ENCODE assay signal across 12 mouse cellular contexts in the genomic region with DNA sequence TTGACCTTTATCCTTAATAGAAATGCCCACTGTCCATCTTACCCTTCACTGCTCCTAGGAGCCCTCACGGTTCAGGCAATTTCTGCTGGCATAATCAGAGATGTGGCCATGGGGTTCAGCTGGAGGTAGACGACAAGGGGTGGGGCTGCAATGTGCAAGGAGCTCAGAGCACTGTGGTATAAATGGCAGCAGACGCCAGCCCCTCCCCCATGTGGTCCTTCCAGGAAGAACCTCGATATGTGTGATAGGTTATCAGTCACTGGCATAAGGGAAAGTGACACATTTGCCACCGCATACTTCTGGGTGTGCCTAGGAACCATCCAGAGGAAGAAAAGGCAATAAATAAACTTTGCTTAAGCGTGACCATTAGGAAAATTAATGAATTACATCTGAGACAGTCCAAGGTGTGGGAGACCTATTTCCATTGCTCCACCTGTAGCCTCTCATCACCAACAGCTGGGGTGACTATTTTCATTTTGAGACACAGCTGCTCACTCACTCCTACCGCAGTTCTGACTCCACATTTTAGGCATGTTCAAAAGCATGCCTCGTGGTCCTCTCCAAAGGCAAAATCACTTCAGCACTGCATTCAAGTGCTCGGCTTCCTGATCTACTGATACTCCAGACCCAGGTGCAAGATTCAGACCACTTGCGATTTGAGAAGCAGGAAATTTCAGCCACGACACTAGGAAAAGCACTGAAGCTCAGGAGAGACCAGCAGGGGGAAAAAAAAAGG. TPM values are rescaled to one million over a fixed set of nuclear protein-coding genes. Genes with fewer than 3 reads are reported as not detected.
DNase-seq lines count a peak whose midpoint lies in the region; ATAC-seq and TF ChIP-seq lines count a peak whose summit lies in the region.
"Had no signal": no experiment of that assay in that cellular context is flagged by ENCODE, and none has a peak within 500 bp of the region (broad histone marks: within the 10 kb centered on the region; RNA-seq: fewer than 3 reads in every experiment).

No protein-coding gene starts in this region.

- H3K4me3 ChIP-seq in lung, embryonic 14.5 days (ENCODE audit: low read depth, low read length): no peak overlapping the region
- H3K4me3 ChIP-seq in limb, embryonic 12.5 days (replicated peaks): no peak overlapping the region
- H3K4me3 ChIP-seq: forebrain, embryonic 13.5 days; midbrain, embryonic 15.5 days had no signal

- 40% methylated on average over 11 of the region's 11 CpGs for WGBS in lung, embryonic 14.5 days
- WGBS in limb, embryonic 12.5 days: 44% methylated on average over 11 of the region's 11 CpGs

- no peak for DNase-seq in lung, embryonic 14.5 days
- no peak for DNase-seq in lung, postnatal 14 days
- peak; percentile 85 for DNase-seq in c-Kit-negative CD71-positive TER-119-positive erythroid progenitor cells, embryonic 14.5 days (ENCODE audit: low read depth, low spot score)
- DNase-seq in spleen, postnatal 14 days (ENCODE audit: low spot score in 2 of 2): peak; percentile 22 to 25
- no peak for DNase-seq in left cerebral cortex, adult 18-20 months (ENCODE audit: low spot score in 2 of 2)
- no peak for DNase-seq in frontal cortex, postnatal 14 days (ENCODE audit: low spot score in 2 of 2)
- DNase-seq: cerebellum, adult 9-11 months; retina, postnatal 1 day; thymus, postnatal 36 days had no signal

- no peaks in the 10 kb centered on the region for H3K27me3 ChIP-seq in lung, embryonic 14.5 days (ENCODE audit: insufficient read depth, low read length)
- peaks cover 17% of the 10 kb centered on the region for H3K27me3 ChIP-seq in limb, embryonic 12.5 days
- H3K27me3 ChIP-seq: forebrain, embryonic 13.5 days; midbrain, embryonic 15.5 days had no signal

- H3K4me1 ChIP-seq in lung, embryonic 14.5 days (ENCODE audit: insufficient read depth): no peaks in the 10 kb centered on the region
- peaks cover 9% of the 10 kb centered on the region for H3K4me1 ChIP-seq in limb, embryonic 12.5 days (replicated peaks)
- H3K4me1 ChIP-seq: forebrain, embryonic 13.5 days; midbrain, embryonic 15.5 days had no signal

- H3K9me3 ChIP-seq in lung, embryonic 14.5 days (ENCODE audit: low read depth, low read length): no peaks in the 10 kb centered on the region
- no peaks in the 10 kb centered on the region for H3K9me3 ChIP-seq in limb, embryonic 12.5 days
- H3K9me3 ChIP-seq: forebrain, embryonic 13.5 days; midbrain, embryonic 15.5 days had no signal

- H3K4me2 ChIP-seq in lung, embryonic 14.5 days: no peak overlapping the region
- H3K4me2 ChIP-seq in limb, embryonic 12.5 days: no peak overlapping the region
- H3K4me2 ChIP-seq: forebrain, embryonic 13.5 days; midbrain, embryonic 15.5 days had no signal

- no peak for TF ChIP-seq CTCF in lung, embryonic 14.5 days (IDR thresholded peaks at IDR 0.05; ENCODE audit: low read depth)

- no peak overlapping the region for H3K9ac ChIP-seq in lung, embryonic 14.5 days
- no peak overlapping the region for H3K9ac ChIP-seq in limb, embryonic 12.5 days (replicated peaks)
- H3K9ac ChIP-seq: forebrain, embryonic 13.5 days; midbrain, embryonic 15.5 days had no signal

- peak; percentile 65; the same call in 1 of the 2 replicates for ATAC-seq in lung, embryonic 14.5 days (ENCODE audit: insufficient read depth)
- peak; percentile 63; the same call in 1 of the 2 replicates for ATAC-seq in limb, embryonic 12.5 days (ENCODE audit: insufficient number of reproducible peaks, insufficient read depth, low FRiP score, low TSS enrichment, low read depth)
- ATAC-seq: forebrain, embryonic 13.5 days; midbrain, embryonic 15.5 days had no signal

- H3K27ac ChIP-seq in lung, embryonic 14.5 days (ENCODE audit: low read depth): no peak overlapping the region
- H3K27ac ChIP-seq in limb, embryonic 12.5 days: no peak overlapping the region
- H3K27ac ChIP-seq: forebrain, embryonic 13.5 days; midbrain, embryonic 15.5 days had no signal

- H3K36me3 ChIP-seq in lung, embryonic 14.5 days (ENCODE audit: insufficient read depth): no peaks in the 10 kb centered on the region
- no peaks in the 10 kb centered on the region for H3K36me3 ChIP-seq in limb, embryonic 12.5 days
- H3K36me3 ChIP-seq: midbrain, embryonic 15.5 days had no signal

RNA-seq across cellular contexts. Expression of a gene that starts 29.7 kb away (rescaled TPM):
- polyA plus RNA-seq in lung, embryonic 14.5 days (2014; fragmentation: Nextera tagmentation; extraction: Ambion mirVana): 4.3 and 4.4 TPM in 2 replicates
- polyA plus RNA-seq in limb, embryonic 12.5 days (2016; fragmentation: Nextera tagmentation; extraction: Ambion mirVana): 6.5 and 7.9 TPM in 2 replicates
- total RNA-seq in left cerebral cortex, adult 18-20 months (2021): 10 to 100 TPM; 12.9 to 15.6 TPM

Comparison
In these comparisons a context has a peak if more than half of its experiments do, and no peak if none do; other contexts are left out.
1. DNase-seq: peak in c-Kit-negative CD71-positive TER-119-positive erythroid progenitor cells, embryonic 14.5 days (single experiment) and spleen, postnatal 14 days (2 of 2); none in lung, embryonic 14.5 days (single experiment), lung, postnatal 14 days (single experiment), left cerebral cortex, adult 18-20 months (0 of 2) and frontal cortex, postnatal 14 days (0 of 2).